Mouse (Mus musculus): ENCODE results near the gene Dynlt1a.
"Not testable (repeated sequence)": the region's sequence is repeated elsewhere in the genome, so short reads cannot be mapped to it uniquely, and the experiment has no call there.

GRCm38 (mm10) chr17:6300190-6300863, 17.0 kb downstream of the Dynlt1a start:
- not testable (repeated sequence) for TF ChIP-seq CTCF (IDR thresholded peaks at IDR 0.05; ENCODE audit: extremely low read depth, insufficient read length, insufficient replicate concordance, low read depth, low read length); POLR2A (IDR thresholded peaks at IDR 0.05; ENCODE audit: low read depth, low read length)

Measured in small intestine, adult 2 months (tissue).